Mouse (Mus musculus) stomach, embryonic 15.5 days (tissue): Measurements from ENCODE around the gene Pknox2. TPM values are rescaled to one million over a fixed set of nuclear protein-coding genes. Genes with fewer than 3 reads are reported as not detected.

Source experiments
- ATAC-seq: fragments of 200-750 bp; cut with Nextera tagmentation; 2 replicates; pipeline ENCODE4 v1.8.0; 2017; ENCODE audit warnings: low read depth, moderate number of reproducible peaks, moderate TSS enrichment; ENCODE audit not compliant: insufficient read depth, low FRiP score
- H3K27ac ChIP-seq: fragments of 300-500 bp; sonication (generic); 2 replicates; pipeline ENCODE4 v1.5.1; 2015; ENCODE audit warnings: mild to moderate bottlenecking, inconsistent platforms
- H3K27me3 ChIP-seq: fragments of 300-500 bp; sonication (generic); replicated peaks from 2 replicates; pipeline ENCODE4 v1.6.1; 2015; ENCODE audit warnings: inconsistent platforms
- H3K36me3 ChIP-seq: fragments of 300-500 bp; sonication (generic); 2 replicates; pipeline ENCODE4 v1.6.1; 2015; ENCODE audit warnings: inconsistent platforms
- H3K4me1 ChIP-seq: fragments of 300-500 bp; sonication (generic); 2 replicates; pipeline ENCODE4 v1.6.1; 2015; ENCODE audit warnings: inconsistent platforms
- H3K4me2 ChIP-seq: fragments of 300-500 bp; sonication (generic); 2 replicates; pipeline ENCODE4 v1.6.1; 2015; ENCODE audit warnings: mild to moderate bottlenecking, inconsistent platforms
- H3K4me3 ChIP-seq: fragments of 300-500 bp; sonication (generic); replicated peaks from 2 replicates; pipeline ENCODE4 v1.5.1; 2015; ENCODE audit warnings: inconsistent platforms
- H3K9ac ChIP-seq: fragments of 300-500 bp; sonication (generic); 2 replicates; pipeline ENCODE4 v1.6.1; 2015; ENCODE audit warnings: inconsistent platforms
- H3K9me3 ChIP-seq: fragments of 300-500 bp; sonication (generic); 2 replicates; pipeline ENCODE4 v1.6.1; 2016; ENCODE audit warnings: inconsistent platforms
- WGBS: fragments of 180-500 bp; shearing (Covaris S2); methylation state at CpG from one replicate; pipeline ENCODE4 v1.1.7; 2015; 5-methylcytosine and 5-hydroxymethylcytosine counted together
- polyA plus RNA-seq: library from polyadenylated mRNA; unstranded; fragments of >200 nt; fragmentation: Nextera tagmentation; extraction: Ambion mirVana; gene quantifications from 2 replicates; pipeline ENCODE4 v1.2.1, GENCODE M21; 2015

Pknox2 gene
- polyA plus RNA-seq, 1 experiment from 2014 or later = 8.3 TPM

DNA sequence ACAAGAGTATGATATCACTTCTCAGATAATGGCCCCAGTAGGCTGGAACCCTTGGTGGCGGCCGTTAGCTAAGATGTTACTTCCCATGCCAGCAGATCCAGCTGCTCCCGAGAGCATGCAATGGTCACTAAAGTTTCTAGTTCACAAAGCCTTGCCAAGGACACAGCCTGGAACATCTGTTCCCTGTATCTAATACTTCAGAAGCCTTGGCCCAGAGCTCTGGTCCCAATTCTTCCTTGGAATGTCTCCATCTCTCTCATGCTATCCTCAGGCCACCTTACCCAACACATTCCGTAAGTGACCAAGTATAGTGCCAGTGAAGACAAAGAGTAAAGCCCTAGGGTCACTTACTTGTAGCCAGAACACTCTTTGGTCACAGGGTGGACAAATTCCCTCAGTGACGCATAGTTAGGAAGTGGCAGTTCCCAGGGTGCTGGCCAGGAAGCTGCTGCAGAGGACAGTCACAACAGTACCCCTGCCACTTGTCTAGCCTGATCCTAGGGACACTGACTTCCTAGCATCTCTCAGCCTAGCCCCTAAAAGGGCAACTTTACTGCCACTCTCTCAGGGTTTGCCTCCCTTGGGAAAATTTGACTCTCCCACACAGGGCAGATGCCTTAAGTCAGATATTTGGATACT, 200.0 kb downstream of the Pknox2 start:
- H3K4me3 ChIP-seq = no peak overlapping the region
- no peaks in the 10 kb centered on the region for H3K36me3 ChIP-seq
- H3K9me3 ChIP-seq = no peaks in the 10 kb centered on the region
- H3K4me2 ChIP-seq = no peak overlapping the region
- 73% methylated on average over 5 of the region's 5 CpGs for WGBS
- no peak for ATAC-seq
- no peak overlapping the region for H3K27ac ChIP-seq
- no peak overlapping the region for H3K9ac ChIP-seq
- H3K27me3 ChIP-seq = no peaks in the 10 kb centered on the region; the same call in 1 of the 2 replicates
- H3K4me1 ChIP-seq = no peaks in the 10 kb centered on the region

DNA sequence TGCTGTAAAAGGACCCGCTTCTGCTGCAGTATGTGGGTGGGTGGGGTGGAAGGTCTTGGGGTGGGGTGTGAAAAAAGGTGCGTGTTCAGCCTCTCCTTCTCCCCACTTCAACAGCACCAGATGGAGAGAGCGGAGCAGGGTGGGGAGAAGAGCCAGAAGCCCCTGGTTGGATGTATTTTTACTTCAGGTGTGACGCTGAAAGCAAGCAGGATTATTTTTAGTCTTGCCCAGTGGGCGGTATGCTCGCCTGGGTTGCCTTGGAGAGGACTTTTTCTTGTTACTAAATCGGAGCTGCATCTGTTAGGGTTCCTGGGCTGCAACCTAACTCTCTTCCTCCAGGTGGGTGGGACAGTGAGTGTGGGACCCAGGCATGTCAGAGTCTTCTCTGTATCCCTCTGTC, 202.4 kb downstream of the Pknox2 start:
- H3K36me3 ChIP-seq = no peaks in the 10 kb centered on the region

DNA sequence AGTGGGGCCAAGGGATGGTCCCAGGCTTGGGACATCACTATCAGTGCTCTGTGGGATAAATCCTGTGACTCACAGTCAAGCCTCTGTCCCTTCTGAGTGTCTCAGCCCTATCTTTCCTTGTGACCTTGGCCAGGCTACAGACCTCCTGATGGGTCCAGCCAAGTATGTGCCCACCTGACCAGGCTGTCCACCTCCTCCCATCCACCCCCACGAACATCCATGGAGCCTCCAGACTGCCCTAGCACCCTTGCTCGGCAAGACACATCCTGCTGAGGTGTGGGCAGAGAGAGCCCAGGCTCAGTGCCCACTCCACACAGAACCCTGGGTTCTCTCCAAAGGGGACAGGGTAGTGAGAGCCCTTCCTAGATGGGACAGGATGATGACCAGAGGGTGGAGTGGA, 204.6 kb downstream of the Pknox2 start:
- 76% methylated on average over 2 of the region's 2 CpGs for WGBS
- ATAC-seq = no peak

More for the DNA sequence above, 202.4 kb downstream of the Pknox2 start:
- no peak overlapping the region for H3K4me3 ChIP-seq
- H3K27ac ChIP-seq = no peak overlapping the region
- no peak overlapping the region for H3K4me2 ChIP-seq
- H3K9ac ChIP-seq = no peak overlapping the region
- H3K4me1 ChIP-seq = no peaks in the 10 kb centered on the region
- no peak for ATAC-seq
- H3K9me3 ChIP-seq = no peaks in the 10 kb centered on the region
- no peaks in the 10 kb centered on the region; the same call in 1 of the 2 replicates for H3K27me3 ChIP-seq
- 69% methylated on average over 7 of the region's 7 CpGs for WGBS

GRCm38 (mm10) chr9:36942131-36942530, 205.1 kb downstream of the Pknox2 start:
- Histone ChIP-seq H3K4me1 (0 out of 2 replicates have a peak, but pooled peaks cover 6% of the 10 kb centered on the region), H3K36me3 (no peaks in the 10 kb centered on the region), H3K9ac (no peak overlapping the region), H3K27me3 (no peaks in the 10 kb centered on the region; the same call in 1 of the 2 replicates), H3K4me3 (no peak overlapping the region), H3K4me2 (no peak overlapping the region), H3K27ac (no peak overlapping the region), H3K9me3 (no peaks in the 10 kb centered on the region)
- no peak for ATAC-seq
- 68% methylated on average over 4 of the region's 4 CpGs for WGBS

More for the DNA sequence above, 204.6 kb downstream of the Pknox2 start:
- Histone ChIP-seq H3K4me1 (0 out of 2 replicates have a peak, but pooled peaks cover 6% of the 10 kb centered on the region), H3K9ac (no peak overlapping the region), H3K9me3 (no peaks in the 10 kb centered on the region), H3K4me3 (no peak overlapping the region), H3K4me2 (no peak overlapping the region), H3K27ac (no peak overlapping the region), H3K36me3 (no peaks in the 10 kb centered on the region), H3K27me3 (no peaks in the 10 kb centered on the region; the same call in 1 of the 2 replicates)

DNA sequence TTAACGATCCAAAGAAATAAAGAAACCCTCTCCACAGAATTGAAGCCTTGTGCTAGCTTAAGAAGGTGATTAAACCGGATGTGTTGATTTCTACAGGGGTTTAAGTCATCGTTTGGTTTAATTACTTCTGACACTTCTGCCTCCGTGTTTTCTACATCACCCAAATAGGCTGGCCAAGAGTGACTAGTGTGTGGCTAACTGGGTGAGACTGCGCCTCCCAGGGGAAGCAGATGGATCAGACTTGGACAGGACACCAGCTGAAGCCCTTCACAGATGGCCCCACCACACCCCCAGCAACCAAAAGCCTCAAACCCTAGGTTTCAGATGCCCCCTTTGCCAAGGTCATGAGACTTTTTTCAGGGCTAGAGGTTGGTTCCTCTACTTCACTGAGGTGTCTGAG, 205.6 kb downstream of the Pknox2 start:
- Histone ChIP-seq H3K9ac (no peak overlapping the region), H3K4me3 (no peak overlapping the region), H3K36me3 (no peaks in the 10 kb centered on the region), H3K9me3 (no peaks in the 10 kb centered on the region), H3K27me3 (no peaks in the 10 kb centered on the region; the same call in 1 of the 2 replicates), H3K27ac (no peak overlapping the region), H3K4me2 (no peak overlapping the region), H3K4me1 (0 out of 2 replicates have a peak, but pooled peaks cover 6% of the 10 kb centered on the region)
- WGBS = 33% methylated on average over 5 of the region's 5 CpGs
- no peak for ATAC-seq

DNA sequence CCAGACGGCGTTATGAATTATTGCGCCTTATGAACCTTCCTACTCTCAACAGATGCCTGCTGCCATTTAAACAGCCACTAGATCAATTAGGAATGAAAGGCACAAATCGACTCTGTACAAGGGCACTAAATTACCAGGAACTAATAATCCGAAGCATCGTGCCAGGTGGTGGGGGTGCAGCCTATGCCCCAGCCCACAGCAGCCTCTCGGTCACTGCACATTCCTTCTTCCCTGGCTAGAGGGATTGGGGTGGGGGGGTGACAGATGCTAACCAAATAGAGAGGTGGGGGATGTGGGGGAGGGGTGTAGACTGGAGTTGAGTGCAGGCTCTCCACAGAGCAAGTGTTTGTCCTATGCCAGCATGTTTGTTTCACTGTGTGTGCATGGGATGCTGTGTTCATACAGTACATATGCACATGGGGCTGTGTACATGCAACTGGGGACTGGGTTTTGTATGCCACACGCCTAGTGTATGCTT, 208.6 kb downstream of the Pknox2 start:
- no peaks in the 10 kb centered on the region for H3K36me3 ChIP-seq
- no peak overlapping the region for H3K4me3 ChIP-seq
- H3K27me3 ChIP-seq = no peaks in the 10 kb centered on the region; the same call in 1 of the 2 replicates
- H3K9ac ChIP-seq = no peak overlapping the region
- H3K27ac ChIP-seq = no peak overlapping the region
- H3K9me3 ChIP-seq = no peaks in the 10 kb centered on the region
- no peak overlapping the region for H3K4me2 ChIP-seq
- 0 out of 2 replicates have a peak, but pooled peaks cover 8% of the 10 kb centered on the region for H3K4me1 ChIP-seq
- WGBS = 50% methylated on average over 8 of the region's 8 CpGs
- no peak for ATAC-seq

DNA sequence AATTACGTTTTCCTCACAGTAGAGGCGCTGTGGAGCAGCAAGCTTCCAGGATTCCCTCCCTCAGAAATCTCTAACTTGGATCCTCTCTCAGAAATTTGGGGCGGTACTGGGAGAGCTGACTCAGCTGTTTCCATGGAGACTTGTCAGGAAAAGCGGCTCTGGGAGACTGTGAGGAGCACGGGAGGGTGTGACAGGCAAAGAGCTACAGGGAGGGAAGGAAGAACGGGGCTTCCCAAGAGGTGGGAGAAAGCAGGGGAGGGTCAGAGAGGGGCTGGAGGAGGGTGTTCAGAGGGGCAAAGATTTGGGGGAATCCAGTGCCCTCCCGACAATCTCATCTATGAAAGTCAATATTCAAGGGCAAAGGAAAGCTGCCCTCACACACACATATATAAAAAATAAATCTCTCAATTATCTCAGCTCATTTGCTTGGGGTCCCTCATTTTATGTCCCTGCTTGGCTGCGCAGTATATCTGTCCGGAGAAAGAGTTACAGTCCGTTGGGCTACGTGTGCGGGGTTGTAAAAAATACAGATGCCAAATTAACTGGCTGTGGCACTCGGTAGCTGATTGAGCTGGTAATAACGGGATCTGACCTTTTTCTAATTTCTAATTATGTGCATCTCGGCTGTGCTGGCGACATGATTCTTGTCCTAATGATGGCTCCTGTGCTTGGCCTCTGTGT, 213.3 kb downstream of the Pknox2 start:
- H3K4me1 ChIP-seq = 0 out of 2 replicates have a peak, but pooled peaks cover 3% of the 10 kb centered on the region
- no peak overlapping the region for H3K4me3 ChIP-seq
- H3K9ac ChIP-seq = no peak overlapping the region
- WGBS = 47% methylated on average over 16 of the region's 16 CpGs
- H3K27me3 ChIP-seq = no peaks in the 10 kb centered on the region
- no peaks in the 10 kb centered on the region for H3K36me3 ChIP-seq
- no peak; the same call in 1 of the 2 replicates for ATAC-seq
- H3K9me3 ChIP-seq = no peaks in the 10 kb centered on the region
- 0 out of 2 replicates have a peak overlapping the region, but pooled peaks have one; percentile 3 for H3K4me2 ChIP-seq
- no peak overlapping the region for H3K27ac ChIP-seq

DNA sequence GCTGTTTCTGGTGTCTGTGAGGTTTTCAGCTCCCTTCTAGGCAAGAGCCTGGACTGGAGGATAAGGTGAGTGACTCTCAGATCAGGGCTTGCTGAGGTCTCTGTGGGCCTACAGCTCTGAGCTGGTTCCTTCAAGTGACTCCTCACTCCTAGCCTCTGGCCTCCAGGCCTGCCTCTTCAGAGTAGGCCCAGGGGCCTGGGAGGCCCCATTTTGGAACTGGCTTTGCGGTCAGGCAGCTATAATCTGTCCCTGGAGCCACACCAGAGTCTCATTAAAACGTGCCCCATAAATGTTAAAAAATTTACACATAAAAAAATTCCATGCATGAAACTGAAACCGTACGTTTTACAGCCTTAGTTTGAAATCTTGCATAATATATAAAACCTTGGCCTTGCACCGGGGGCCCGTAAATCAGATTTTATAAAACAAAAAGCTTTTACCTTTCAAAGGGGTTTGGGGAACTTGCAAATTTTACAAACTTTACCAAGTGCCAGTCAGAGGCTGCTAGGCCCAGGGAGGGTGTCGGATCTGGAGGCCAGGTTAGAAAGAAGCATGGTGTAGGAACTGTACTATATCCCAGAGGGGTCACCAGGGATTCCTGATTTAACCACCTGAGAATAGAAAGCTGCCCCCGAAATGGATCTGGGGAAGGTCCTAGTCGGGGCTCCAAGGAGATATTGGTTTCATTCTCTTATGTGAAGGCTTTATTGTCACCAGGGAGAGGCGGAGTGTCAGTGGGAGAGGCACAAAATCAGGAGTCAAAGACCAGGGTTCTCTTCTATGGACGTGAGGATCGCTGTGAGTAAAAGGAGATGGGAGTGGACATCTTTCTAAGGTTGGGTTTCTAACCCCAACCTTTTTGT, 214.0 kb downstream of the Pknox2 start:
- Histone ChIP-seq H3K36me3 (no peaks in the 10 kb centered on the region), H3K27me3 (no peaks in the 10 kb centered on the region), H3K4me2 (no peak overlapping the region), H3K27ac (no peak overlapping the region), H3K9ac (no peak overlapping the region), H3K4me1 (0 out of 2 replicates have a peak, but pooled peaks cover 2% of the 10 kb centered on the region), H3K9me3 (no peaks in the 10 kb centered on the region), H3K4me3 (no peak overlapping the region)
- no peak for ATAC-seq
- WGBS = 71% methylated on average over 12 of the region's 12 CpGs

GRCm38 (mm10) chr9:36931657-36932056, 215.6 kb downstream of the Pknox2 start:
- H3K4me1 ChIP-seq = 0 out of 2 replicates have a peak, but pooled peaks cover 2% of the 10 kb centered on the region
- ATAC-seq = no peak
- no peak overlapping the region for H3K27ac ChIP-seq
- no peaks in the 10 kb centered on the region for H3K27me3 ChIP-seq
- no peak overlapping the region for H3K4me2 ChIP-seq
- no peaks in the 10 kb centered on the region for H3K9me3 ChIP-seq
- no peaks in the 10 kb centered on the region for H3K36me3 ChIP-seq
- H3K4me3 ChIP-seq = no peak overlapping the region
- no peak overlapping the region for H3K9ac ChIP-seq
- 62% methylated on average over 4 of the region's 4 CpGs for WGBS

- Histone ChIP-seq H3K9ac (no peak overlapping the region), H3K36me3 (no peaks in the 10 kb centered on the region), H3K4me3 (no peak overlapping the region), H3K27ac (no peak overlapping the region), H3K4me1 (no peaks in the 10 kb centered on the region), H3K9me3 (no peaks in the 10 kb centered on the region), H3K4me2 (no peak overlapping the region), H3K27me3 (no peaks in the 10 kb centered on the region)
- WGBS = 85% methylated on average over 5 of the region's 5 CpGs
- ATAC-seq = no peak
These were observed 223.5 kb downstream of the Pknox2 start for GRCm38 (mm10) chr9:36923753-36924152.

GRCm38 (mm10) chr9:36921718-36922415, 225.3 kb downstream of the Pknox2 start:
- 74% methylated on average over 13 of the region's 13 CpGs for WGBS
- ATAC-seq = no peak
- no peak overlapping the region for H3K27ac ChIP-seq

More at GRCm38 (mm10) chr9:36921718-36922415, 225.3 kb downstream of the Pknox2 start:
- Histone ChIP-seq H3K27me3 (no peaks in the 10 kb centered on the region), H3K4me1 (no peaks in the 10 kb centered on the region), H3K9ac (no peak overlapping the region), H3K4me3 (no peak overlapping the region), H3K36me3 (no peaks in the 10 kb centered on the region), H3K4me2 (no peak overlapping the region), H3K9me3 (no peaks in the 10 kb centered on the region)
